Mouse (Mus musculus) thymus, adult 2 months (tissue): ENCODE measurements around the gene Cnih3.

Experiments
- CTCF ChIP-seq: fragments of 200-500 bp; IDR thresholded peaks from 2 replicates; pipeline ENCODE4 v1.5.1; 2012; ENCODE audit warnings: mild to moderate bottlenecking, control low read depth, low read length, moderate library complexity, borderline replicate concordance; ENCODE audit not compliant: control insufficient read depth, poor library complexity, insufficient read depth; ENCODE audit errors: extremely low read depth
- POLR2A ChIP-seq: fragments of 200-500 bp; IDR thresholded peaks from 2 replicates; pipeline ENCODE4 v1.6.1; 2012; ENCODE audit warnings: mild to moderate bottlenecking, low read length, control low read depth, moderate library complexity; ENCODE audit not compliant: control insufficient read depth, poor library complexity, insufficient read depth; ENCODE audit errors: extremely low read depth

- TF ChIP-seq POLR2A = no peak
- TF ChIP-seq CTCF = no peak
Observed at GRCm38 (mm10) chr1:181327636-181328420, 24.6 kb upstream of the Cnih3 start.
